Mouse (Mus musculus): ENCODE results near the gene Nrm.
A peak's percentile ranks its signal among the peaks of the same experiment; 100 is the strongest.
"Not testable (repeated sequence)": the region's sequence is repeated elsewhere in the genome, so short reads cannot be mapped to it uniquely, and the experiment has no call there.

Gene Nrm

GRCm38 (mm10) chr17:35834696-35835422, 26.3 kb upstream of the Nrm start:
- no peak for DNase-seq (ENCODE audit: low spot score in 2 of 2)

DNA sequence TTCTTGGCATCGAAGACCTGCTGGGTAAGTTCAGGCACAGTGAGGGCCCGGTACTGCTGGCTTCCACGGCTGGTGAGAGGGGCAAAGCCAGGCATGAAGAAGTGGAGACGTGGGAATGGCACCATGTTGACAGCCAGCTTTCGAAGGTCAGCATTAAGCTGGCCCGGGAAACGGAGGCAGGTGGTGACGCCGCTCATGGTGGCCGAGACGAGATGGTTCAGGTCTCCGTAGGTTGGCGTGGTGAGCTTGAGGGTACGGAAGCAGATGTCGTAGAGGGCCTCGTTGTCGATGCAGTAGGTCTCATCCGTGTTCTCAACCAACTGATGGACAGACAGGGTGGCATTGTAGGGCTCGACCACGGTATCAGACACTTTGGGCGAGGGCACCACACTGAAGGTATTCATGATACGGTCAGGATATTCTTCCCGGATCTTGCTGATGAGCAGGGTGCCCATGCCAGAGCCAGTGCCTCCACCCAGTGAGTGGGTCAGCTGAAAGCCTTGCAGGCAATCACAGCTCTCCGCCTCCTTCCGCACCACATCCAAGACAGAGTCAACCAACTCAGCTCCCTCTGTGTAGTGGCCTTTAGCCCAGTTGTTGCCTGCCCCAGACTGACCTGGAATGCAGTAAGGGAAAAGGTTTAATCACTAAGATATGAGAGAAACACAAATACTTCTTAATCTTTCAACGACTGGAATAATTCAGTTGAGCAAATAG, 25.5 kb upstream of the Nrm start:
- no peak for DNase-seq (ENCODE audit: low spot score in 2 of 2)

GRCm38 (mm10) chr17:35836178-35836965, 24.7 kb upstream of the Nrm start:
- peak in 1 of 2 experiments; percentile 61 for DNase-seq (ENCODE audit: low spot score in 2 of 2)

DNA sequence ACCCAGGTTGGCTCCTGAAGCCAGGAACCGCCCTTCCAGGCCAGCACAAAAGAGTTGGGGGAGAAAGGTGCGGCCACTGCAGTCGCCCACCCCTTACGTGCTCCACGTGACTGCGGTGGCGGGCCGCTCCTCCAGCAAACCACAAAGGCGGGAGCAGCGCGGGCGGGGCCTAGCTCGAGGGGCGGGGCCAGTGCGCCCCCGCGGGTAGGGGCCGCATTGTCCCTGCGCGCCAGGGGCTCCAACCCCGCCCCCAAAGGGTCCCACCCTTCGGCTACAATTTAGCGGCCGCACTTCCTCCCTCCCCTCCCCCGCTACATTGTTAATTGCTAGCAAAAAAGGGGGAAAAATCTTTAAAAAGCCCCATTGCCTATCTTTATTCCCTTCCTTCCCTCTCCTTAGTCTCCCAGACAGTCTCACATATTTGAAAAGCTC, 24.1 kb upstream of the Nrm start:
- peak in 1 of 2 experiments; percentile 82 for DNase-seq (ENCODE audit: low spot score in 2 of 2)

GRCm38 (mm10) chr17:35837487-35837886, 23.6 kb upstream of the Nrm start:
- DNase-seq (ENCODE audit: low spot score in 2 of 2) = no peak

- peak; percentile 90 to 97 for DNase-seq (ENCODE audit: low spot score in 2 of 2)
These were observed 23.0 kb upstream of the Nrm start, which contains the start of gene Tubb5 for GRCm38 (mm10) chr17:35838122-35838544. Gene Tubb5, minus strand, starts transcription at chr17:35838306.

DNA sequence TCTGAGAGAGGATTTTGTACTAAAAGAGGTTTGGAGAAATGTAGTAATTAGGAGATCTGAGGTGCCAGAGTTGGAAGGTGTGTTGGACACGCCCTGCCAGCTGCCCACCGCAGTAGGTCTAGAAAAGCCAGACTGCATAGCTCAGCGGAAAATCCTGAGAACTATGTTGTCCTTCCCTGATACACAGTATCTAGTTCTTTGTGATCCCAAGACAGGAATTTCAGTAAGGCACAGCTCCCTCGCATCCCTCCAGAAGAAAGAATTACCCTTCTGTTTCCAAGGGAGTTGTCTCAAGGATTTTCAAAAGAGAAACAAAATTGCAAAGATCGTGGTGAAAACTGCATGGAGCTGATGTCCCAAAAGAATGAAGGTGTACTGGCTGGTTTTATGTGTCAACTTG, 22.5 kb upstream of the Nrm start:
- no peak for DNase-seq (ENCODE audit: low spot score in 2 of 2)

- DNase-seq (ENCODE audit: low spot score in 2 of 2) = not testable (repeated sequence)
These were observed 22.1 kb upstream of the Nrm start for GRCm38 (mm10) chr17:35839002-35839401.

DNA sequence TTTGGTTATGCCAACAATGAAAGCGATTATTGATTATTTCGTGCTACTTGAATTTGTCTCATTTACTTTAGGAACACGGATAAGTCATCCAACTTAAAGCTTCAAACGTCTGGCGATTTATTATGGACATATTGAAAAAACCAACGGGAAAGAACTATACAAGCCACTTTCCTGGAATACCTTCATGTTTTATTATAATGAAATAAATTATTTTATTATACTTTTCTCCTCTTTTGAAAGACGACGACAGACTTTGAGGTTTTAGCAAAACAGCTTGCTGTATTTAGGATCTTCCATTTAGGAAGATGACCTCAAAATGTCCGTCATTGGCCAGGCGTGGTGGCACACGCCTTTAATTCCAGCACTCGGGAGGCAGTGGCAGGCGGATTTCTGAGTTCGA, 20.6 kb upstream of the Nrm start:
- no peak for DNase-seq (ENCODE audit: low spot score in 2 of 2)

DNA sequence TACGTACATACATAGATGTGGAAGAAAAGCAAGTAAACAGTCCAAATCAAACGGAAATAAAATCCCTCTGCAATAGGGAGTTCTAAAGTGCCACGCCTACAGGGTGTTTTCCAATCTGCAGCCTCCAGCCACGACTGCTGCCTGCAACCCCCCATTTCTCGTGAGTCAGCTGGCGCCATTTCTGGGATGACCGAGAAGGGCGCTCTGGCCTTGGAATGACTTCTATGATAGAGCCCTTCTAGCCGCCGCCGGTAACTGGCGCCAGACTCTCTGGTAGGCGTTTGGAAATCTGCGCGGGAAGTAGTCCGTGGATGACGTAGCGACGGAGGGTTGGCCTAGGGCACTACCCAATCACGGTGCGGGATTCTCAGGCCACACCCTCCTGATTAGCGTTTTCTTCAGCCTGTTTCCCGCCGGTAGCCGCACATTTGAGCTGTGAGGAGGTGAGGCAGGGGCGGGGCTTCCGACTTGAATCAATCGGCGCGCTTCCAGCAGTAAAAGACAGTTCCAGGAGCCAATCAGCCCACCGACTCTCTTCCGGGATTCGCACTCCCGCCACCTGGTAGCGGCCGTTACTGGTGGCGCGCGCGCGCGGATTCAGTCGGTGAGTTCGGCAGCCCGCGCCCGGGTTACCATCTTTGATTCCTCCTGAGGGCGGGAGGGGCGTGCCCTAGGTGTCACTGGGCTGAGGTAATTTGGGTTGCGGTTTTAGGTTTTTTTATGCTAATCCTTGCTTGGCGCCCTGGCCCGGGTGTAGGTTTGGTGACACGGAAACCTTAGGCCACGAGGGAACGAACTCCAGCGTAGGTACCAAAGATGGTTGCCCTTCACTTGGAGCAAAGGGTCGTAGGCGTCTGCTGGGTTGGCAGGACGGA, 19.8 kb upstream of the Nrm start, which contains the start of gene Mdc1:
Gene Mdc1, plus strand, starts transcription at position 440 of the 875 bp plus-strand sequence.
- DNase-seq (ENCODE audit: low spot score in 2 of 2) = peak; percentile 95 to 99

- no peak for DNase-seq (ENCODE audit: low spot score in 2 of 2)
These were observed 19.1 kb upstream of the Nrm start for GRCm38 (mm10) chr17:35842006-35842405.

DNA sequence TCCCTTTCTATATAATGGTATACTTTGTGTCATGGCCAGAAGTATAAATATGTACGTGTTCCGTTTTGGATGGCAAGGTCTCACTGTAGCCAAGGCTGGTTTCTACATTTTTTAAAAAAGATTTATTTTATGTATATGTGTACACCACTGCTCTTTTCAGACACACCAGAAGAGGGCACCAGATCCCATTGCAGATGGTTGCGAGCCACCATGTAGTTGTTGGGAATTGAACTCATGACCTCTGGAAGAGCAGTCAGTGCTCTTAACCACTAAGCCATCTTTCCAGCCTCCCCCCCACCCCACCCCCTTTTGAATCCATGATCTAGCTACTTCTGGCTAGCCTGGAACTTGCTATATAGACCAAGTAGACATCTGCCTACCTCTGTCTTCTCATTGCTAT, 17.6 kb upstream of the Nrm start:
- no peak for DNase-seq (ENCODE audit: low spot score in 2 of 2)

DNA sequence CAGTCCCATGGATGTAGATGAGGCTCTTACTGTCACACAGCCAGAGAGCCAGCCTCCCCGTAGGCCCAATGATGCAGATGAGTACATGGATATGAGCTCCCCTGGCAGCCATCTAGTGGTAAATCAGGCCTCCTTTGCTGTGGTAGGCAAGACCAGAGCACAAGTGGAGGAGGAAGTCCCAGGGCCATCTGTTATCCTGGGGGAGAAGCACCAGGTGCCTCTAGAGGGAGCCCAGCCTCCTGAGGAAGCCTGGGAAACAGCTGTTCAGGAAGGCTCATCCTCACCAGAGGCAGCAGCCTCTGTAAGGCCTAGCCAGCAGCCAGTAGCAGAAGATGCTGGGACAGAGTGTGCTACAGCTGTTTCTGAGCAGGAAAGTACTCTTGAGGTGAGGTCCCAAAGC, 13.0 kb upstream of the Nrm start:
- no peak for DNase-seq (ENCODE audit: low spot score in 2 of 2)

- no peak for DNase-seq (ENCODE audit: low spot score in 2 of 2)
These were observed 10.1 kb upstream of the Nrm start for GRCm38 (mm10) chr17:35850974-35851373.

- DNase-seq (ENCODE audit: low spot score in 2 of 2) = no peak
These were observed 1.7 kb upstream of the Nrm start for GRCm38 (mm10) chr17:35859371-35859770.

DNA sequence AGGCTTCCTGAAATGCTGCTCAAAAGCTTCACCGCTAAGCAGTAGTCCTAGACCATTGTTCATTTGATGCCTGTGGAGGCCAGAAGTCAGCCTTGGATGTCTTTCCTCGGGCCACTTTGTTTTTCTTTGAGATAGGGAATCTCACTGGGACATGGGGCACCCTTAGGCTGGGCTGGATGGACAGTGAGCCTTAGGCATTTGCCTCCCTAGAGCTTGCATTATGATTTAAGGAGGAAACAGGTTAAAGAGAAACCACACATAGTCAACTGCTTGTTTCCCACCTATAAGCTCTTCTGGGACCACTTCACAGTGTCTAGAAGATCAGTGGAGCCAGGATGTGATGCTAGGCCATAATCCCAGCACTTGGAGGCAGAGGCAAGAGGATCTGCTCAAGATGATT, 1.3 kb upstream of the Nrm start:
- DNase-seq (ENCODE audit: low spot score in 2 of 2) = no peak

GRCm38 (mm10) chr17:35860831-35861197, 304 bp upstream of the Nrm start:
- no peak for DNase-seq (ENCODE audit: low spot score in 2 of 2)

GRCm38 (mm10) chr17:35864832-35865353, 3.8 kb downstream of the Nrm start:
- no peak for DNase-seq (ENCODE audit: low spot score in 2 of 2)

DNA sequence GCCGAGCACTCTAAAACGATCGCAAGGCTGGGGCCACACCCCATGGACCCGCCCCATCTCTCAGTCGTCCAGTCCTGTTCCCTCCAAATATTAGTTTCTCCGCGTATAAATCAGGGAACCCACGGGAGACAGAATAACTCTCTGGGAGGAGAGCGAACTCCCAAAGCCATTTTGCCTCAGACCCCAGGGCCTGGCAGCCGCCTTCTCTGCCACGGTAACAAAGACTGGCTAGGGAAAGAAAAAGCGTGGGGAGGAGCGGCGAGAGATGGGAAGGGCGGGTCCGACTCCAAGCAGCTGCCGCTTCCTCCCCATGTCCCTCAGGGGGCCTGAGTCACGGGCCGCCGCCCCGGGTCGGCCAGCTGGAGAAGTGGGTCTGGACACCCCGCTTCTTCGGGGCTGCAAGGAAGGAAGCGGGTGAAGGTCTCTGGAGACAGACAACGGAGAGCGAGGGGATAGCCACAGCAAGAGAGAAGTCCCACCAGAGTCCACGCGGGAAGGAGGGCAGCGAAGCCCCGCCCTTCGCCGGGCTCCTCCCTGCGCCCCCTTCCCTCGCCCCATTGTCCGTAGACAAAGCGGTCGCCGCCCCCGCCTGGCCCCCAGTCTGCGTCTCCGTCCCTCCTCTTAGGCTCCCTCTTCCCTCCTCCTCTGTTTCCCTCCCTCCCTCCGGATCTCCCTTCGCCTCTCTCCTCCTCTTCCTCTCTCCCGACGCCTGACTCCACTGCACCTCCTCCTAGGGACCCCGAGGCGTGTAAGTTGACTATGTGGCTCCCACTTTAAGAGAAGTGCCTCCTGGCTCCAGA, 4.6 kb downstream of the Nrm start, which contains the start of gene Ppp1r18:
Gene Ppp1r18, plus strand, starts transcription at position 113 of the 800 bp plus-strand sequence.
- DNase-seq (ENCODE audit: low spot score in 2 of 2) = peak; percentile 51 to 52

GRCm38 (mm10) chr17:35866281-35866831, 5.2 kb downstream of the Nrm start:
- peak; percentile 46 to 56 for DNase-seq (ENCODE audit: low spot score in 2 of 2)

Measured in urinary bladder, adult 18-20 months (tissue).